Mouse (Mus musculus): ENCODE data around the gene Steap4. TPM values are rescaled to one million over a fixed set of nuclear protein-coding genes. Genes with fewer than 3 reads are reported as not detected.
A peak's percentile ranks its signal among the peaks of the same experiment; 100 is the strongest.
"Not testable (repeated sequence)": the region's sequence is repeated elsewhere in the genome, so short reads cannot be mapped to it uniquely, and the experiment has no call there.

The Steap4 gene
- polyA plus RNA-seq, 1 experiment from 2014 or later = 3.3 TPM

DNA sequence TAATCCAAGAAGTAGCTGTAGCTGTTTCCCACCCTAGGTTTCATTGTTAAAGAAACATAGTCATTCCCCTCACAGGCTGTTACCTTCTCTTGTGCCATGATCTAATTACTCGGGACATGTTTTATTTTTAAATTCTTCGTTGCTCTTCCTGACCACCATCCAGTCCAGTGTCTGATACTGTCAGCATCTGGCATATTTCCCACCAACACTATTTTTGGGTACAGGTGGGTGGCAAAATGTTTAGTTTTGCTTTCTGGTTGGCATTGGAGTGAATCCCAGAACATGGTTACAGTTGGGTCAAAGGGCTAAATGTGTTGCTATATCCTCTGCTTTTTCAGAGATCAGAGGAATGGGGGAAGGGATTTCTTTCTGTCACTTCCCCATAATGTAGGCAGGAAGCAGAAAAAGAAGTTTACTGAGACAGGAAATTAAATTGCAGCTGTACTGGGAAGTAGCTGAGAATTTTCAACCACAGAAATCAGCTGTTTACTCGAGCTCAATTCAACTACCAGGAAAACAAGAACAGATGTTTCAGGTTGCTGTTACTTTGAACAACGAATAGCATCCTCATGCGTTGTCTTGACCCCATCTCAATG, 4.8 kb upstream of the Steap4 start:
- Histone ChIP-seq H3K36me3 (no peaks in the 10 kb centered on the region), H3K4me3 (replicated peaks) (no peak overlapping the region), H3K9me3 (replicated peaks) (no peaks in the 10 kb centered on the region), H3K27me3 (no peaks in the 10 kb centered on the region), H3K27ac (no peak overlapping the region), H3K4me2 (no peak overlapping the region), H3K9ac (no peak overlapping the region), H3K4me1 (peaks cover 9% of the 10 kb centered on the region; the same call in 1 of the 2 replicates)
- WGBS = 65% methylated on average over 5 of the region's 5 CpGs
- no peak for ATAC-seq (replicated peaks; ENCODE audit: low FRiP score)

DNA sequence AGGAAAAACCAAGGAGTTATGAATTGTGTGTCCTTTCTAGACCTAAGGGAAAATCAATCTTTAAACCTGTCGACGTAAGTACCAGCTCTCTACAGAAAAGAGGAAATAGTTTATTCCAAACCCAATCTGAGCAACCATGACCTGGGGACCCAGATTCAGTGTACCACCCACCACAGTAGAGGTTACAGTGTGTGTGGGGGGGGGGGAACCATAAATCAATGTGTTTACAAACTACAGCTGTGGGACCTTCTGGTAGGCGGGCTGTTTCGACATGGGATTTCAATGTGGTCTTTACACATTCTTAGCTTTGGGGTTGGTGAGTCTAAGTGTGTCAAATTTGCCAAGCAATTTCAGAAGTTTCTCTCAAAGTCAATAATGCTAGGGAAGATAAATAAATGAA, 2.2 kb upstream of the Steap4 start:
- peak; percentile 68 for ATAC-seq (replicated peaks; ENCODE audit: low FRiP score)

DNA sequence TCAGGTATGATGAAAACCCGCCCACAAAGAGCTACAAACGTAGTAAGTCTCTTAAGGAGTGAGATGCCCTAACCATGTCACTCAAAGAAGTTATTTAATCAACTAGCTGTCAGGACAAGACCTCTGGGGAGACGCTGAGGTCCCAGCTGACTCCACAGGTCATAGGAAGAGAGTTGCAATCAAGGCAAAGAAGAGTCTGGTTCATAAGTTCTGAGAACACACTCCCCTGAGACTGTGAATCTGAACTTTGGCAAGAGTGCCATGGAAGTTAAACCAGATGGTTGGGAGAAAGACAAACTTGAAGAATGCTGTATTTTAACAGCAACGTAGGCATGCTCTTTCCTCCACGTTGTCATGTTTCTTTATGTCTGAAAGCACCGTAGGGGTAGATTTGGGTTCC, 971 bp upstream of the Steap4 start:
- 81% methylated on average over 6 of the region's 6 CpGs for WGBS
- Histone ChIP-seq H3K9ac (no peak overlapping the region), H3K27me3 (no peaks in the 10 kb centered on the region), H3K4me1 (peaks cover 11% of the 10 kb centered on the region; the same call in 1 of the 2 replicates), H3K4me3 (replicated peaks) (no peak overlapping the region), H3K36me3 (no peaks in the 10 kb centered on the region), H3K27ac (no peak overlapping the region), H3K4me2 (no peak overlapping the region), H3K9me3 (replicated peaks) (no peaks in the 10 kb centered on the region)
- no peak for ATAC-seq (replicated peaks; ENCODE audit: low FRiP score)

More for the DNA sequence above, 2.2 kb upstream of the Steap4 start:
- no peaks in the 10 kb centered on the region for H3K9me3 ChIP-seq (replicated peaks)
- H3K4me1 ChIP-seq = peaks cover 11% of the 10 kb centered on the region; the same call in 1 of the 2 replicates
- no peak overlapping the region for H3K9ac ChIP-seq
- H3K27ac ChIP-seq = no peak overlapping the region
- H3K27me3 ChIP-seq = no peaks in the 10 kb centered on the region
- no peak overlapping the region for H3K4me2 ChIP-seq
- H3K4me3 ChIP-seq (replicated peaks) = no peak overlapping the region
- no peaks in the 10 kb centered on the region for H3K36me3 ChIP-seq
- WGBS = 67% methylated on average over 4 of the region's 4 CpGs

DNA sequence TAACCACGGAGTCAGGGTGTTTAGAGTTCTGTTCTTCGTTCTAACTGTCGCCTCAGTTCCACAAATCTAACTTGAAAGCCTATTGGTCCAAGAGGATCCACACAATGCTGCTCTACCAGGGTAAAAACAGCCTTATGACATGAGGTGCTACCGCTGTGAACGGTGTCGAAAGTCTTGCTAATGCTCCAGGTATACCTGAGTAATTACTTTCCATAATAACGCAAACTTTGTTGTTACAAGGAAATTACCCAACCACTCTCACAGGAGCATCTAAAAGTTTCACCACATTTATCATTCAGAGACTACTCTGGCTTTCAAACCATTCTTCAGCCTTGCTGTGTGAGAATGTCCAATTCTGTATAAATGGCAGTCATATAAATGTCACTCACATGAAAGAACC, 856 bp downstream of the Steap4 start:
- 68% methylated on average over 7 of the region's 7 CpGs for WGBS

DNA sequence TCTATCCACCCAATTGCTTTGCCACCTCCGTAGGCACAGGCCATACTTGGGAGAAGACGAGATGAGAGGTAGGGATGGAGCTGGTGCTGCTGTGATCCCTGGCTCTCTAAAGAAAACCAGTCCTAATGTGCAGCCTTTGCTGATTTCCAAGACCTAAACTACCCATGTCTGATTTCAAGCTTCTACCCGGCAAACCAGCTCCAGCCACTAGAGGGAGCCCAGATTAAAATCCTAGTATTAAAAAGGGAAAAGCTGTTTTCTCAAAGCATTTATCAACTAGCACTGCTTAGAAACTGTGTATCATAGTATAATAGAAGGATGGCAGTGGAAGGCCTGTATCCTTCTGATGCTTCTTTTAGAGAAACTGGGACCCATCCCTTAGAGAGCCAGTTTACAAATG, 5.0 kb downstream of the Steap4 start:
- no peak overlapping the region for H3K4me3 ChIP-seq (replicated peaks)
- H3K9ac ChIP-seq = no peak overlapping the region
- no peaks in the 10 kb centered on the region for H3K27me3 ChIP-seq
- no peak overlapping the region for H3K27ac ChIP-seq
- no peak for ATAC-seq (replicated peaks; ENCODE audit: low FRiP score)
- peaks cover 3% of the 10 kb centered on the region; the same call in 1 of the 2 replicates for H3K4me1 ChIP-seq
- no peaks in the 10 kb centered on the region for H3K9me3 ChIP-seq (replicated peaks)
- H3K4me2 ChIP-seq = no peak overlapping the region
- 38% methylated on average over 3 of the region's 3 CpGs for WGBS
- no peaks in the 10 kb centered on the region for H3K36me3 ChIP-seq

More for the DNA sequence above, 856 bp downstream of the Steap4 start:
- Histone ChIP-seq H3K27me3 (no peaks in the 10 kb centered on the region), H3K4me2 (no peak overlapping the region), H3K9me3 (replicated peaks) (no peaks in the 10 kb centered on the region), H3K4me1 (peaks cover 7% of the 10 kb centered on the region; the same call in 1 of the 2 replicates), H3K36me3 (no peaks in the 10 kb centered on the region), H3K4me3 (replicated peaks) (no peak overlapping the region), H3K9ac (no peak overlapping the region), H3K27ac (no peak overlapping the region)
- no peak for ATAC-seq (replicated peaks; ENCODE audit: low FRiP score)

DNA sequence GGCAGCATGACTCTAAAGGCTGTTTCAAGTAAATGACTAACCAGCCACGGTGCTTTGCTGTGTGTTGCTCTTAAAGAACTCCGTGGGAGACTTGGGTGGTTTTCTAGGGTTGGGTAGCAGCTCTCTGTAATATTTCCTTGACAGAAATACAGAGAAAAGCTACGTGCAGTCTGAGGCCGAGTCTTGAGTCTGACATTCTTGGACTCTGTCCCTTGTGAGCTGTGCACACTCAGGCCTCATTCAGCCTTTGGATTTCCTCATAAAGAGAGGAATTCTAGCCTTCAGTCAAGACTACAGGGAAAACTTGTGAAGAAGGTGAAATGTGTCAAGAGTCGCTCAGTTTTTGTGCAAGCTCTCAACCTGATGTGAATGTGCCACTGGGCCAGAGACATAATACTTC, 7.9 kb downstream of the Steap4 start:
- 77% methylated on average over 5 of the region's 5 CpGs for WGBS

DNA sequence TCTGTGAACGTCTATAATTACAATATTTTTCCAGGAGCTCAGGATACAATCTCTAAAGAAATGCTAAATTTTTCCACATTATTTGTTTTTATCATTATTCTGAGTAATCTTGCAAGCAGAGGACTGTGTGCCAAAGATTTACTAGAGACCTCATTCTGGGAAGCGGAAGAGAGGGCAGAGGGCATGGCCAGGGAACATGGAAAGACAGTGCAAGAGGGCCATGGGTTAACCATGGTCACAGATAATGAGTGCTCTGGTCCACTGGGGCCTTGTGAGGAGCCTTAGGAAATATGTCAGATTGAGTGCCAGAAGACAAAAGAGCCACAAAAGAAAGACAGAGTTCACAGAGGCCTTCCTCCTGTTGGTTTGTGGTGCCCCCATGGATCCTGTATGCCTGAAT, 12.0 kb downstream of the Steap4 start:
- Histone ChIP-seq H3K4me2 (no peak overlapping the region), H3K27me3 (no peaks in the 10 kb centered on the region), H3K9ac (no peak overlapping the region), H3K27ac (no peak overlapping the region), H3K36me3 (no peaks in the 10 kb centered on the region), H3K4me1 (no peaks in the 10 kb centered on the region), H3K4me3 (replicated peaks) (no peak overlapping the region), H3K9me3 (replicated peaks) (no peaks in the 10 kb centered on the region)
- WGBS = 85% methylated on average over 2 of the region's 2 CpGs
- no peak for ATAC-seq (replicated peaks; ENCODE audit: low FRiP score)

More for the DNA sequence above, 7.9 kb downstream of the Steap4 start:
- Histone ChIP-seq H3K9me3 (replicated peaks) (no peaks in the 10 kb centered on the region), H3K27ac (no peak overlapping the region), H3K4me1 (no peaks in the 10 kb centered on the region), H3K36me3 (no peaks in the 10 kb centered on the region), H3K4me3 (replicated peaks) (no peak overlapping the region), H3K4me2 (no peak overlapping the region), H3K27me3 (no peaks in the 10 kb centered on the region), H3K9ac (no peak overlapping the region)
- no peak for ATAC-seq (replicated peaks; ENCODE audit: low FRiP score)

DNA sequence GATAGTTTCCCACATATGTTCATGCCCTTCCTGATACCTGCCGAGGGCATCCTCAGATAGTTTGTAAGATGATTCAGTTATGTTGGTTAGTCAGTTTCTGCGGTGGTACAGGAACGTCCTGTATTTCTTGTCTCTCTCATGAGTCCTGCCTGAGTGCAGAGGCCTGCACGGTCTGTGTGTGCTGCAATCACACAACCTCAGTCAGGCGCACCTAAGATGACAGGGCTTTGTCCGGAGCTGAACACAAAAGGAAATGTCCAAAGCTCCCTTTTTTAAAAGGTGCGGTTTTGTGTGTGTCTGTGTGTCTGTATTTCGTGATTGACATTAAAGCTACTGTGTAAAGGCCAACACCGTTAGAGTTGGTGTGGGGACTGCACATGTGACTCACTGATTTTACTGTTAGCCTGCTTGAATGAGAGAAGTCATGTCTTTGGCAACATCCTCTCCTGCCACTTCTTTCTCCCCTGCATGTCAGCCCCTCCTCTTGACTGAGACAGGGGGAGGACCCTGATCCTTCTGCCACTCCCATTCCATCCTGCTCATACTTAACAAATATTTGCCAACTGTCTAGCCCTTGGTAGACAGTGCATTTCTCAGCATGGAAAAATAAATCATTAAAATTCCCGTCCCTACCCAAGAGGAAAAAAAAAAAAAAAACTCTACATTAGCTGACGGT, 14.4 kb downstream of the Steap4 start:
- Histone ChIP-seq H3K9me3 (replicated peaks) (no peaks in the 10 kb centered on the region), H3K9ac (no peak overlapping the region), H3K4me3 (replicated peaks) (no peak overlapping the region), H3K27ac (no peak overlapping the region), H3K36me3 (no peaks in the 10 kb centered on the region), H3K27me3 (no peaks in the 10 kb centered on the region), H3K4me2 (no peak overlapping the region), H3K4me1 (no peaks in the 10 kb centered on the region)
- 86% methylated on average over 11 of the region's 11 CpGs for WGBS
- no peak for ATAC-seq (replicated peaks; ENCODE audit: low FRiP score)

DNA sequence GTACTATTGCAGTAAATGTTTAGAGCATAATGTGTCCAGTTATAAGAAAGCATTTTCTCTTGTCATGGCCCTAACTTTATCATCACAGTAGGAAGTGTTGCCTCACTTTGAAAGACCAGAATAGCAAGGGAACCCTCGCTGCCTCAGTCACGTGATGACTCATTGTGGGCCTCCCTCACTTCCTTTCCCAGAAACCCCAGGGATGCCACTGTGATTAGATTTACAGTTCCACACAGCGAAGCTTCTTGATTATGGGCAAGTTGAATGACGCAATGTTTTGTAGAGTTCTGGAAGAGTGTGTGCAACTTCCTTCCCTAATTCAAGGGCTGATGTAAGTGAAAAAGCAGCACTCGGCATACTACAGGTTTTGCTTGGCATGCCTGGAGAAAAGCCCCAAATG, 20.3 kb downstream of the Steap4 start:
- no peak overlapping the region for H3K9ac ChIP-seq
- no peak for ATAC-seq (replicated peaks; ENCODE audit: low FRiP score)
- no peaks in the 10 kb centered on the region for H3K27me3 ChIP-seq
- H3K36me3 ChIP-seq = no peaks in the 10 kb centered on the region
- WGBS = 70% methylated on average over 5 of the region's 5 CpGs
- H3K27ac ChIP-seq = no peak overlapping the region
- H3K4me1 ChIP-seq = no peaks in the 10 kb centered on the region
- H3K4me3 ChIP-seq (replicated peaks) = no peak overlapping the region
- H3K9me3 ChIP-seq (replicated peaks) = no peaks in the 10 kb centered on the region
- H3K4me2 ChIP-seq = no peak overlapping the region

DNA sequence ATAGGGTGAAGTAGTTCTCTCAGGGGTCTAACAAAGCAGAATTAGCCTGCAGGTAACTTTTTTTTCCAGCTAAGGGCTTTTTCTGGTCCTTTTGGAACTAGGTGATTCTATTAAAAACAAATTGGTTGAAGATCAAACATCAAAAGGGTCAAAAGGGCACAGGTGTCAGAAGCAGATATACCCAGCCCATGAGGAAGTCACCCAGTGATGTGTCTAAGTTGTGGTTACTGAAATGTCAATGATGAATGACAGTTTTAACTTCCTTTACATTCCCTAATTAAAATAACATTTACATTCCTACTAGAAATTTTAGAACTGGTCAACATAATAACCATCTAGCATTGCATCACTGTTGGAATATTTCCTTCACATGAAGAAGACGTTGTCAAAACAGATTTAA, 27.7 kb downstream of the Steap4 start:
- no peak for ATAC-seq (replicated peaks; ENCODE audit: low FRiP score)
- H3K9me3 ChIP-seq (replicated peaks) = no peaks in the 10 kb centered on the region
- H3K27ac ChIP-seq = no peak overlapping the region
- no peak overlapping the region for H3K4me3 ChIP-seq (replicated peaks)
- H3K4me1 ChIP-seq = no peaks in the 10 kb centered on the region
- 78% methylated on average over 1 of the region's 1 CpGs for WGBS
- no peaks in the 10 kb centered on the region for H3K27me3 ChIP-seq
- H3K9ac ChIP-seq = no peak overlapping the region
- no peaks in the 10 kb centered on the region for H3K36me3 ChIP-seq
- H3K4me2 ChIP-seq = no peak overlapping the region

DNA sequence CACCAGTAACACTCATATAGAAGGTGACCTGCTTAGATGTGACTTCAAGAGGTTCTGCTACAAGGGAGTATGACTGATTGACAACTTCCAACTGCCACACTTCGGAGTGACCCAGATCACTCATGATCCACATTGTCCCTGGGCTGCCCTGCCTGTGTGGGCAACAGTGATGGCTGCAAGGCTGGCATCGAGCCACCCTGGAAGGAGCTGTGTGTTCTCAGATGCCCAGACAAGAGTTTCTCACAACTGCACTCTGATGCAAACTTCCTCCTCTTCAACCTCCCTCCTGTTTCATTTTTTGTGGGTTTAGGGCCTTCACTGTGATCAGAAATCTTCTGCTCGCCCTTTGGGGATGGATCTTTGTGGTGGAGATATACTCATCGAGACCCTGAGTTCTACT, 28.2 kb downstream of the Steap4 start:
- Histone ChIP-seq H3K36me3 (no peaks in the 10 kb centered on the region), H3K9me3 (replicated peaks) (no peaks in the 10 kb centered on the region), H3K4me2 (no peak overlapping the region), H3K27me3 (no peaks in the 10 kb centered on the region), H3K27ac (no peak overlapping the region), H3K9ac (no peak overlapping the region), H3K4me3 (replicated peaks) (no peak overlapping the region), H3K4me1 (no peaks in the 10 kb centered on the region)
- 75% methylated on average over 4 of the region's 4 CpGs for WGBS
- ATAC-seq (replicated peaks; ENCODE audit: low FRiP score) = no peak

DNA sequence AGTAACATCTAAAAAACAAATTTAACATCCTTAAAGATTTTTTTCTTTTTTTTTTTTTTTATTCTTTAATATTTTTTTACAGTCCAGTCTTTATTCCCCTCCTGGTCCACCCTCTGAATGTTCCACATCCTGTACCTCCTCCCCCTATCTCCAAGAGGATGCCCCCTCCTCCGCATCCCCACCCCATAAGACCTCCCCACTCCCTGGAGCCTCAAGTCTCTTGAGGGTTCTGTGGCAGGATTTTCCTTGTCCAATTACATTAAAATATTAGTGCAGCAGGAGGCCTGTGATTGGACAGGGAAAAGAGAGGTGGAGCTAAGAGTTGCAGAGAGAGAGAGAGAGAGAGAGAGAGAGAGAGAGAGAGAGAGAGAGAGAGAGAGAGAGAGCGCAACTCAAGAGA, 31.4 kb downstream of the Steap4 start:
- ATAC-seq (replicated peaks; ENCODE audit: low FRiP score); H3K9me3 ChIP-seq (replicated peaks); H3K9ac ChIP-seq; H3K4me3 ChIP-seq (replicated peaks); H3K4me1 ChIP-seq; H3K27ac ChIP-seq; H3K27me3 ChIP-seq; H3K36me3 ChIP-seq; H3K4me2 ChIP-seq: not testable (repeated sequence)
- WGBS = 79% methylated on average over 2 of the region's 2 CpGs

DNA sequence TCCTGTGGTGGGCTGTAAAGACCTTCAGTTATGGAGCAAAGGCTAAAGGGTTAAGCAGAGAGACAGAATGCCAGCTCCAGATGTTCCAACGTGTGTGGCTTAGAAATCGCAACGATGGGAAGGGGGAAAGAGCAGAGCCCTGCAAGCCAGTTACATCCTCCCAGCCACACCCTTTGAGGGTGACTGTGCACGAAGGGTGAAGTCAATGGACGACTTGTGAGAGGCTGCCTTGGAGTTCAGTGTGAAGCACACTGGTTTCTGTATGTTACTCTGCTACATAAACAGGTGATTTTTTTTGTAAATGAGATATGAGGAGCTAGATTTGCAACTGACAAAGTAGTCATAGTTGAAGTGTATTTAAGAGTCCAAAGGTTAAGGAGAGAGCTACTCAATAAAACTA, 33.5 kb downstream of the Steap4 start:
- 40% methylated on average over 5 of the region's 5 CpGs for WGBS
- H3K27me3 ChIP-seq = no peaks in the 10 kb centered on the region
- H3K27ac ChIP-seq = no peak overlapping the region
- H3K4me1 ChIP-seq = 0 out of 2 replicates have a peak, but pooled peaks cover 2% of the 10 kb centered on the region
- ATAC-seq (replicated peaks; ENCODE audit: low FRiP score) = no peak
- H3K9me3 ChIP-seq (replicated peaks) = no peaks in the 10 kb centered on the region
- no peaks in the 10 kb centered on the region for H3K36me3 ChIP-seq
- no peak overlapping the region for H3K4me3 ChIP-seq (replicated peaks)
- no peak overlapping the region for H3K4me2 ChIP-seq
- H3K9ac ChIP-seq = no peak overlapping the region

Measured in kidney, embryonic 15.5 days (tissue).